Mouse (Mus musculus) intestine, embryonic 14.5 days (tissue): ENCODE results near the gene Pdilt. TPM values are rescaled to one million over a fixed set of nuclear protein-coding genes. Genes with fewer than 3 reads are reported as not detected.
"Not testable (repeated sequence)": the region's sequence is repeated elsewhere in the genome, so short reads cannot be mapped to it uniquely, and the experiment has no call there.

Source experiments
- ATAC-seq: fragments of 200-750 bp; cut with Nextera tagmentation; replicated peaks from 2 replicates; pipeline ENCODE4 v1.8.0; 2017; ENCODE audit warnings: low read depth, moderate number of reproducible peaks, moderate TSS enrichment, moderate library complexity; ENCODE audit not compliant: low FRiP score, low TSS enrichment
- DNase-seq: peaks from one replicate; pipeline ENCODE4 v3.0.0-alpha.2; 2018; ENCODE audit warnings: low spot score
- H3K27ac ChIP-seq: fragments of 300-500 bp; sonication (generic); 2 replicates; pipeline ENCODE4 v1.5.1; 2014; ENCODE audit warnings: low read depth, mild to moderate bottlenecking, control low read depth
- H3K27me3 ChIP-seq: fragments of 300-500 bp; sonication (generic); replicated peaks from 2 replicates; pipeline ENCODE4 v1.6.1; 2014; ENCODE audit warnings: low read length, control low read depth; ENCODE audit not compliant: control insufficient read depth, insufficient read depth
- H3K36me3 ChIP-seq: fragments of 300-500 bp; sonication (generic); 2 replicates; pipeline ENCODE4 v1.6.1; 2014; ENCODE audit warnings: low read length, control low read depth; ENCODE audit not compliant: control insufficient read depth, insufficient read depth
- H3K4me1 ChIP-seq: fragments of 300-500 bp; sonication (generic); replicated peaks from 2 replicates; pipeline ENCODE4 v1.6.1; 2014; ENCODE audit warnings: low read length, control low read depth, mixed read lengths; ENCODE audit not compliant: control insufficient read depth, insufficient read depth
- H3K4me2 ChIP-seq: fragments of 300-500 bp; sonication (generic); 2 replicates; pipeline ENCODE4 v1.6.1; 2014; ENCODE audit warnings: low read length
- H3K4me3 ChIP-seq: fragments of 300-500 bp; sonication (generic); 2 replicates; pipeline ENCODE4 v1.5.1; 2014; ENCODE audit warnings: low read depth, low read length, control low read depth, mixed read lengths
- H3K9ac ChIP-seq: fragments of 300-500 bp; sonication (generic); 2 replicates; pipeline ENCODE4 v1.6.1; 2014; ENCODE audit warnings: mild to moderate bottlenecking, low read length
- H3K9me3 ChIP-seq: fragments of 300-500 bp; sonication (generic); 2 replicates; pipeline ENCODE4 v1.6.1; 2016; ENCODE audit warnings: low read length, control low read depth; ENCODE audit not compliant: control insufficient read depth
- WGBS: fragments of 180-500 bp; shearing (Covaris S2); extraction: QIAGEN DNeasy Blood & Tissue Kit; methylation state at CpG from one replicate; pipeline ENCODE4 v1.1.7; 2014; 5-methylcytosine and 5-hydroxymethylcytosine counted together
- polyA plus RNA-seq: library from polyadenylated mRNA; unstranded; fragments of >200 nt; fragmentation: Nextera tagmentation; extraction: Ambion mirVana; gene quantifications from 2 replicates; pipeline ENCODE4 v1.2.1, GENCODE M21; 2014

Gene Pdilt
- polyA plus RNA-seq = not detected in 2 replicates

GRCm38 (mm10) chr7:119523389-119523788, at the start of gene Pdilt:
TSS of gene Pdilt (minus strand) at chr7:119523489.
- Histone ChIP-seq H3K9ac (no peak within 1 kb of the TSS), H3K4me1 (no peaks in the 10 kb centered on the region), H3K36me3 (no peaks in the 10 kb centered on the region), H3K4me2 (no peak within 1 kb of the TSS), H3K4me3 (no peak within 1 kb of the TSS), H3K27ac (no peak within 1 kb of the TSS), H3K9me3 (no peaks in the 10 kb centered on the region), H3K27me3 (no peaks in the 10 kb centered on the region)
- ATAC-seq = no peak
- DNase-seq = no peak
- 66% methylated on average over 4 of the region's 4 CpGs for WGBS

- not testable (repeated sequence) for H3K27me3 ChIP-seq, ATAC-seq, H3K27ac ChIP-seq, H3K9me3 ChIP-seq, H3K4me1 ChIP-seq, H3K4me3 ChIP-seq, DNase-seq, H3K9ac ChIP-seq, H3K4me2 ChIP-seq, H3K36me3 ChIP-seq
- WGBS = 92% methylated on average over 2 of the region's 2 CpGs
Measured at GRCm38 (mm10) chr7:119562476-119562875, 39.2 kb upstream of the Pdilt start.

GRCm38 (mm10) chr7:119561441-119561840, 38.2 kb upstream of the Pdilt start:
- Histone ChIP-seq H3K9ac (no peak overlapping the region), H3K4me1 (no peaks in the 10 kb centered on the region), H3K36me3 (no peaks in the 10 kb centered on the region), H3K27me3 (no peaks in the 10 kb centered on the region), H3K4me2 (no peak overlapping the region), H3K27ac (no peak overlapping the region), H3K9me3 (no peaks in the 10 kb centered on the region), H3K4me3 (no peak overlapping the region)
- DNase-seq (no peak), ATAC-seq (no peak)
- WGBS = 46% methylated on average over 4 of the region's 4 CpGs

- H3K36me3 ChIP-seq = no peaks in the 10 kb centered on the region
- H3K4me2 ChIP-seq = no peak overlapping the region
- H3K4me3 ChIP-seq = no peak overlapping the region
- H3K4me1 ChIP-seq = no peaks in the 10 kb centered on the region
- WGBS = 80% methylated on average over 3 of the region's 3 CpGs
- H3K27me3 ChIP-seq = no peaks in the 10 kb centered on the region
- H3K9me3 ChIP-seq = no peaks in the 10 kb centered on the region
- H3K27ac ChIP-seq = no peak overlapping the region
- no peak for ATAC-seq
- DNase-seq = no peak
- H3K9ac ChIP-seq = no peak overlapping the region
Measured at GRCm38 (mm10) chr7:119560452-119560835, 37.2 kb upstream of the Pdilt start.

GRCm38 (mm10) chr7:119559789-119560451, 36.6 kb upstream of the Pdilt start:
- H3K4me3 ChIP-seq = no peak overlapping the region
- no peak for DNase-seq
- H3K4me1 ChIP-seq = no peaks in the 10 kb centered on the region
- H3K27me3 ChIP-seq = no peaks in the 10 kb centered on the region
- H3K27ac ChIP-seq = no peak overlapping the region
- no peak overlapping the region for H3K4me2 ChIP-seq
- 74% methylated on average over 3 of the region's 3 CpGs for WGBS
- no peaks in the 10 kb centered on the region for H3K36me3 ChIP-seq
- no peak for ATAC-seq
- no peaks in the 10 kb centered on the region for H3K9me3 ChIP-seq
- H3K9ac ChIP-seq = no peak overlapping the region

- H3K4me3 ChIP-seq = no peak within 1 kb of the TSS
- ATAC-seq = no peak
- WGBS = 84% methylated on average over 1 of the region's 1 CpGs
Measured at GRCm38 (mm10) chr7:119554040-119554439, 30.8 kb upstream of the Pdilt start, which contains the start of gene Acsm2. TSS of gene Acsm2 (plus strand) at chr7:119554340.

GRCm38 (mm10) chr7:119550471-119551222, 27.4 kb upstream of the Pdilt start:
- Histone ChIP-seq H3K27ac (no peak overlapping the region), H3K4me3 (no peak overlapping the region)
- WGBS = 86% methylated on average over 3 of the region's 3 CpGs

More at GRCm38 (mm10) chr7:119554040-119554439, 30.8 kb upstream of the Pdilt start, which contains the start of gene Acsm2:
- H3K9ac ChIP-seq = no peak within 1 kb of the TSS
- H3K27me3 ChIP-seq = no peaks in the 10 kb centered on the region
- H3K36me3 ChIP-seq = no peaks in the 10 kb centered on the region
- no peaks in the 10 kb centered on the region for H3K9me3 ChIP-seq
- H3K4me1 ChIP-seq = no peaks in the 10 kb centered on the region
- no peak within 1 kb of the TSS for H3K4me2 ChIP-seq
- H3K27ac ChIP-seq = no peak within 1 kb of the TSS
- DNase-seq = no peak

DNA sequence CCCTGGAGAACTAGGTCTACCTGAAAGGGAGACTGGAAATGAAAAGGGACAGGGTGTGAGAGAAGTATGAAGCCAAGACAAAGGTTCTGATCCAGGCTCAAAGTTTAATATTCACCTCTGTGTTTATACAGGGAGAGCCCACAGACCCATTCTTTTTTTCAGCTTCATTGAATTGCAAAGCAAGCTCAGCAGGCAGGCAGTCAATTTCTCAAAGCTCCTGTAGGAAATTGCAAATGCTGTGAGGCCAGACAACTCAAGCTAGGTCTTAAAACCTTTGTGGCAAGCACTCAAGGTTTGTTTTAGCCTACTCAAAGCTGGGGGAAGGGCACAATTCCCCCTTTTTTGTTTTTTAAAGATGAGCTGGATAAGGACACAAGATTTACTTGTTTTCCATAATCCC, 22.3 kb upstream of the Pdilt start:
- Histone ChIP-seq H3K4me3 (no peak overlapping the region), H3K27me3 (no peaks in the 10 kb centered on the region), H3K9ac (no peak overlapping the region), H3K9me3 (no peaks in the 10 kb centered on the region), H3K27ac (no peak overlapping the region), H3K4me2 (no peak overlapping the region), H3K36me3 (no peaks in the 10 kb centered on the region), H3K4me1 (no peaks in the 10 kb centered on the region)
- ATAC-seq = no peak
- DNase-seq = no peak

More at GRCm38 (mm10) chr7:119550471-119551222, 27.4 kb upstream of the Pdilt start:
- Histone ChIP-seq H3K9ac (no peak overlapping the region), H3K36me3 (no peaks in the 10 kb centered on the region), H3K9me3 (no peaks in the 10 kb centered on the region), H3K4me1 (no peaks in the 10 kb centered on the region), H3K27me3 (no peaks in the 10 kb centered on the region), H3K4me2 (no peak overlapping the region)
- ATAC-seq (no peak), DNase-seq (no peak)
